Mouse (Mus musculus): Measurements from ENCODE around the gene Topaz1. TPM values are rescaled to one million over a fixed set of nuclear protein-coding genes. Genes with fewer than 3 reads are reported as not detected.

Gene Topaz1
- polyA plus RNA-seq, 1 experiment from 2014 or later, result not detected

GRCm38 (mm10) chr9:122826743-122827142, 79.6 kb downstream of the Topaz1 start:
- H3K4me3 ChIP-seq (ENCODE audit: low read depth, low read length), result no peak overlapping the region
- DNase-seq (ENCODE audit: low spot score, missing footprints), result no peak
- no peak for ATAC-seq (ENCODE audit: low FRiP score)
- no peaks in the 10 kb centered on the region for H3K9me3 ChIP-seq (ENCODE audit: control insufficient read depth, low read length)
- WGBS, result 91% methylated on average over 4 of the region's 4 CpGs
- no peaks in the 10 kb centered on the region for H3K27me3 ChIP-seq (ENCODE audit: control insufficient read depth, insufficient read depth, low read length)
- H3K4me1 ChIP-seq (ENCODE audit: control insufficient read depth, insufficient read depth, low read length), result no peaks in the 10 kb centered on the region
- no peak overlapping the region for H3K9ac ChIP-seq (ENCODE audit: low read length)
- H3K4me2 ChIP-seq, result no peak overlapping the region
- H3K27ac ChIP-seq (ENCODE audit: low read depth, low read length), result no peak overlapping the region
- H3K36me3 ChIP-seq (ENCODE audit: control insufficient read depth, insufficient read depth, low read length), result peaks cover 4% of the 10 kb centered on the region; the same call in 1 of the 2 replicates

- DNase-seq (ENCODE audit: low spot score, missing footprints), result no peak
- 83% methylated on average over 4 of the region's 4 CpGs for WGBS
- H3K9ac ChIP-seq (ENCODE audit: low read length), result no peak overlapping the region
- ATAC-seq (ENCODE audit: low FRiP score), result no peak
- no peak overlapping the region for H3K27ac ChIP-seq (ENCODE audit: low read depth, low read length)
- no peaks in the 10 kb centered on the region for H3K4me1 ChIP-seq (ENCODE audit: control insufficient read depth, insufficient read depth, low read length)
- no peaks in the 10 kb centered on the region for H3K36me3 ChIP-seq (ENCODE audit: control insufficient read depth, insufficient read depth, low read length)
- no peak overlapping the region for H3K4me3 ChIP-seq (ENCODE audit: low read depth, low read length)
- no peak overlapping the region for H3K4me2 ChIP-seq
- no peaks in the 10 kb centered on the region for H3K27me3 ChIP-seq (ENCODE audit: control insufficient read depth, insufficient read depth, low read length)
- H3K9me3 ChIP-seq (ENCODE audit: control insufficient read depth, low read length), result no peaks in the 10 kb centered on the region
Measured at GRCm38 (mm10) chr9:122829826-122830380, 82.8 kb downstream of the Topaz1 start.

DNA sequence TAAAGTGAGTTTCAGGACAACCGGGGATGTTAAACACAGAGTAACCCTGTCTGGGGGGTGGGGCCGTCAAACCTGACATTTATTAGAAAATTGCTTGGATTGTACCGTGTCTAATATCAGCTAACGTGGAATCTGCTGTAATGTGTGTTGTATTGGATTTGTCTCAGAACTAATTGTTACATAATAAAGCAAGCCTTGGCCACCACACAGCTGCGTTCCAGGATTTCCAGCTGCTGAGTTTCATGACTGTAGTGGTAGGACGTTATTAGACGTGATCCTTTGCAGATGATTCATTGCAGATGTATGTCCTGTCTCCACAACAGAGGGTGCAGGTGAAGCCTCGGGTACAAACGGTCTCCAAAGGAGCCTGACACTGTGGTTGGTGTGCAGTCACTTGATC, 89.0 kb downstream of the Topaz1 start:
- H3K36me3 ChIP-seq (ENCODE audit: control insufficient read depth, insufficient read depth, low read length), result no peaks in the 10 kb centered on the region
- H3K4me1 ChIP-seq (ENCODE audit: control insufficient read depth, insufficient read depth, low read length), result no peaks in the 10 kb centered on the region
- H3K9me3 ChIP-seq (ENCODE audit: control insufficient read depth, low read length), result no peaks in the 10 kb centered on the region
- no peak overlapping the region for H3K4me3 ChIP-seq (ENCODE audit: low read depth, low read length)
- H3K27me3 ChIP-seq (ENCODE audit: control insufficient read depth, insufficient read depth, low read length), result no peaks in the 10 kb centered on the region
- ATAC-seq (ENCODE audit: low FRiP score), result no peak
- WGBS, result 80% methylated on average over 9 of the region's 9 CpGs
- H3K27ac ChIP-seq (ENCODE audit: low read depth, low read length), result no peak overlapping the region
- no peak overlapping the region for H3K4me2 ChIP-seq
- no peak for DNase-seq (ENCODE audit: low spot score, missing footprints)
- H3K9ac ChIP-seq (ENCODE audit: low read length), result no peak overlapping the region

DNA sequence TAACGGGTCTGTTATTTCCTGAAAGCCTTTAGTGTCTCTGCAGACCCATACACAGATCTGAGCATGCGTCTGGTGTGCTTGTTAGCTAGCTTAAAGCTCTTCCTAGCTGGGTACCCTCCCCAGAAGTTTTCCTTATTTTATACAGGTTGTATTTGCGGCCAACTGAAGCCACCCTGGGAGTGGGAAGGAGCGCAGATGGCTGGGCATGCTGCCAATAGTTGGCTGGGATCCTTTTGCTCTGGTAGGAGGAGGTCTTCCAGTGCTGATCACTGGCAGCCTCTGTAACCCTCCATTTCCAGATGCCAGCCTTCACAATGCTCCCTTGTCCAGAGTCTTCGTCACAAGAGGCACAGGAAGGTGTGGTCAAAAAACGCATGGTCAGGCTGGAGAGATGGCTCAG, 89.6 kb downstream of the Topaz1 start:
- H3K36me3 ChIP-seq (ENCODE audit: control insufficient read depth, insufficient read depth, low read length), result no peaks in the 10 kb centered on the region
- H3K9me3 ChIP-seq (ENCODE audit: control insufficient read depth, low read length), result no peaks in the 10 kb centered on the region
- no peak overlapping the region for H3K4me3 ChIP-seq (ENCODE audit: low read depth, low read length)
- H3K4me2 ChIP-seq, result no peak overlapping the region
- DNase-seq (ENCODE audit: low spot score, missing footprints) (no peak), ATAC-seq (ENCODE audit: low FRiP score) (no peak)
- H3K27me3 ChIP-seq (ENCODE audit: control insufficient read depth, insufficient read depth, low read length), result no peaks in the 10 kb centered on the region
- no peaks in the 10 kb centered on the region for H3K4me1 ChIP-seq (ENCODE audit: control insufficient read depth, insufficient read depth, low read length)
- no peak overlapping the region for H3K9ac ChIP-seq (ENCODE audit: low read length)
- H3K27ac ChIP-seq (ENCODE audit: low read depth, low read length), result no peak overlapping the region
- WGBS, result 87% methylated on average over 6 of the region's 6 CpGs

- no peak for ATAC-seq (ENCODE audit: low FRiP score)
- no peaks in the 10 kb centered on the region for H3K27me3 ChIP-seq (ENCODE audit: control insufficient read depth, insufficient read depth, low read length)
- DNase-seq (ENCODE audit: low spot score, missing footprints), result no peak
- H3K27ac ChIP-seq (ENCODE audit: low read depth, low read length), result no peak overlapping the region
- H3K4me1 ChIP-seq (ENCODE audit: control insufficient read depth, insufficient read depth, low read length), result no peaks in the 10 kb centered on the region
- WGBS, result 84% methylated on average over 4 of the region's 4 CpGs
- H3K9ac ChIP-seq (ENCODE audit: low read length), result no peak overlapping the region
- no peak overlapping the region for H3K4me3 ChIP-seq (ENCODE audit: low read depth, low read length)
- H3K4me2 ChIP-seq, result no peak overlapping the region
- H3K9me3 ChIP-seq (ENCODE audit: control insufficient read depth, low read length), result no peaks in the 10 kb centered on the region
- no peaks in the 10 kb centered on the region for H3K36me3 ChIP-seq (ENCODE audit: control insufficient read depth, insufficient read depth, low read length)
Measured at GRCm38 (mm10) chr9:122837216-122837615, 90.1 kb downstream of the Topaz1 start.

GRCm38 (mm10) chr9:122837680-122838079, 90.5 kb downstream of the Topaz1 start:
- Histone ChIP-seq H3K27me3 (ENCODE audit: control insufficient read depth, insufficient read depth, low read length) (no peaks in the 10 kb centered on the region), H3K9me3 (ENCODE audit: control insufficient read depth, low read length) (no peaks in the 10 kb centered on the region), H3K4me1 (ENCODE audit: control insufficient read depth, insufficient read depth, low read length) (no peaks in the 10 kb centered on the region), H3K4me2 (no peak overlapping the region), H3K36me3 (ENCODE audit: control insufficient read depth, insufficient read depth, low read length) (no peaks in the 10 kb centered on the region), H3K9ac (ENCODE audit: low read length) (no peak overlapping the region), H3K4me3 (ENCODE audit: low read depth, low read length) (no peak overlapping the region), H3K27ac (ENCODE audit: low read depth, low read length) (no peak overlapping the region)
- DNase-seq (ENCODE audit: low spot score, missing footprints), result no peak
- WGBS, result 20% methylated on average over 16 of the region's 16 CpGs
- no peak for ATAC-seq (ENCODE audit: low FRiP score)

GRCm38 (mm10) chr9:122843760-122844159, 96.6 kb downstream of the Topaz1 start, which contains the start of gene Gm35549:
Gm35549 (minus strand) TSS chr9:122844035.
- DNase-seq (ENCODE audit: low spot score, missing footprints) (no peak), ATAC-seq (ENCODE audit: low FRiP score) (no peak)
- no peaks in the 10 kb centered on the region for H3K36me3 ChIP-seq (ENCODE audit: control insufficient read depth, insufficient read depth, low read length)
- H3K9me3 ChIP-seq (ENCODE audit: control insufficient read depth, low read length), result no peaks in the 10 kb centered on the region
- no peaks in the 10 kb centered on the region for H3K4me1 ChIP-seq (ENCODE audit: control insufficient read depth, insufficient read depth, low read length)
- no peak within 1 kb of the TSS for H3K4me3 ChIP-seq (ENCODE audit: low read depth, low read length)
- no peaks in the 10 kb centered on the region for H3K27me3 ChIP-seq (ENCODE audit: control insufficient read depth, insufficient read depth, low read length)
- WGBS, result 77% methylated on average over 3 of the region's 3 CpGs
- H3K27ac ChIP-seq (ENCODE audit: low read depth, low read length), result no peak within 1 kb of the TSS
- no peak within 1 kb of the TSS for H3K9ac ChIP-seq (ENCODE audit: low read length)
- no peak within 1 kb of the TSS for H3K4me2 ChIP-seq

DNA sequence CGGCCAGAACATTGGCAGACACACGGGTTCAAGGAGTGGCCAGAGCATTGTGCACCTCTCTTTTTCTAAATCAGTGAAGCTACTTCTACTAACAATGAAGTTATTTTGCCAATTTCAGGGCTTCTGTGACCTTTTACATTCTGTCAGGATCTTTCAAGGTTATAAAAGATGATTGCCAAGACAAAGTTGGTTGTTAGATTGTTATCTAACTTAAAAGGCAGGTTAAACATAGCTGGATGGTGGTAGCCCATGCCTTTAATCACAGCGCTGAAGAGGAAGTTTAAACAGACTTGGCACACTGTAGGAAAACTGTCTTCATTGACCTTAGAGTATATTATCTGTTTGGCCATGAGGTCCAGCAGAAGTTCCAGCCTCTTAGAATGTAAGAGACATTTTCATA, 98.5 kb downstream of the Topaz1 start:
- DNase-seq (ENCODE audit: low spot score, missing footprints), result no peak
- Histone ChIP-seq H3K36me3 (ENCODE audit: control insufficient read depth, insufficient read depth, low read length) (peaks cover 8% of the 10 kb centered on the region; the same call in 1 of the 2 replicates), H3K27me3 (ENCODE audit: control insufficient read depth, insufficient read depth, low read length) (no peaks in the 10 kb centered on the region), H3K27ac (ENCODE audit: low read depth, low read length) (no peak overlapping the region), H3K9ac (ENCODE audit: low read length) (no peak overlapping the region), H3K4me1 (ENCODE audit: control insufficient read depth, insufficient read depth, low read length) (no peaks in the 10 kb centered on the region), H3K9me3 (ENCODE audit: control insufficient read depth, low read length) (no peaks in the 10 kb centered on the region), H3K4me3 (ENCODE audit: low read depth, low read length) (no peak overlapping the region), H3K4me2 (no peak overlapping the region)
- ATAC-seq (ENCODE audit: low FRiP score), result no peak
- 89% methylated on average over 3 of the region's 3 CpGs for WGBS

DNA sequence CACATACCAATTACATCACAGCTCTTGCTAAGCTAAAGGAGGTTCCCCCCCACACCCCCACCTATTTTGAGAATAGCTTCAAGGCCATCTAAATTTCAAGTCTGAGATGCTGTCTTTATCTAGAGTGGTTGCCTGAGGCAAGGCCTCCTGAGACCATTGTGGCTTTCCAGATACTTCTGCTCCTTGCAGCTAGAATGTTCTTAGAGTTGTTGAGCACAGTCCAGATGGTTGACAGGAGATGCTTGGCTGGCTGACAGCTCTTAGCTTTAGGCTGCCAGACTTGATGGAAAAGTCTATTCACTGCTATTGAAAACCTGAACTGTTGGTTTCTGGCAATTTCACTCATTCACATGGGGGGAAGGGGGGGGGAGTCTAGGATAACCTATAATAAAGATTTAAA, 99.0 kb downstream of the Topaz1 start:
- no peak for ATAC-seq (ENCODE audit: low FRiP score)
- no peaks in the 10 kb centered on the region for H3K9me3 ChIP-seq (ENCODE audit: control insufficient read depth, low read length)

More for the DNA sequence above, 99.0 kb downstream of the Topaz1 start:
- no peaks in the 10 kb centered on the region for H3K27me3 ChIP-seq (ENCODE audit: control insufficient read depth, insufficient read depth, low read length)
- H3K4me1 ChIP-seq (ENCODE audit: control insufficient read depth, insufficient read depth, low read length), result no peaks in the 10 kb centered on the region
- DNase-seq (ENCODE audit: low spot score, missing footprints), result no peak
- no peak overlapping the region for H3K27ac ChIP-seq (ENCODE audit: low read depth, low read length)
- no peak overlapping the region for H3K4me3 ChIP-seq (ENCODE audit: low read depth, low read length)
- H3K9ac ChIP-seq (ENCODE audit: low read length), result no peak overlapping the region
- H3K36me3 ChIP-seq (ENCODE audit: control insufficient read depth, insufficient read depth, low read length), result peaks cover 10% of the 10 kb centered on the region; the same call in 1 of the 2 replicates
- no peak overlapping the region for H3K4me2 ChIP-seq
